Mouse (Mus musculus) limb, embryonic 14.5 days (tissue): ENCODE measurements around the gene Gnptab. TPM values are rescaled to one million over a fixed set of nuclear protein-coding genes. Genes with fewer than 3 reads are reported as not detected.

Experiments used
- ATAC-seq: fragments of 200-750 bp; cut with Nextera tagmentation; 2 replicates; pipeline ENCODE4 v1.8.0; 2017; ENCODE audit warnings: low read depth, moderate number of reproducible peaks, moderate TSS enrichment; ENCODE audit not compliant: low FRiP score
- DNase-seq: peaks from one replicate; pipeline ENCODE4 v3.0.0-alpha.2; 2015; ENCODE audit warnings: low spot score
- H3K27ac ChIP-seq: fragments of 300-500 bp; sonication (generic); replicated peaks from 2 replicates; pipeline ENCODE4 v1.5.1; 2014; ENCODE audit warnings: low read depth, mild to moderate bottlenecking, low read length, moderate library complexity, mixed read lengths
- H3K27me3 ChIP-seq: fragments of 300-500 bp; sonication (generic); 2 replicates; pipeline ENCODE4 v1.6.1; 2014; ENCODE audit warnings: low read length, mixed read lengths; ENCODE audit not compliant: control insufficient read depth, insufficient read depth
- H3K36me3 ChIP-seq: fragments of 300-500 bp; sonication (generic); 2 replicates; pipeline ENCODE4 v1.6.1; 2014; ENCODE audit warnings: mild to moderate bottlenecking, low read length, moderate library complexity, mixed read lengths; ENCODE audit not compliant: control insufficient read depth, insufficient read depth
- H3K4me1 ChIP-seq: fragments of 300-500 bp; sonication (generic); 2 replicates; pipeline ENCODE4 v1.6.1; 2014; ENCODE audit warnings: antibody characterized with exemption, low read length, mixed read lengths; ENCODE audit not compliant: control insufficient read depth, insufficient read depth
- H3K4me2 ChIP-seq: fragments of 300-500 bp; sonication (generic); replicated peaks from 2 replicates; pipeline ENCODE4 v1.6.1; 2014; ENCODE audit warnings: low read depth, mild to moderate bottlenecking, low read length, moderate library complexity; ENCODE audit not compliant: severe bottlenecking
- H3K4me3 ChIP-seq: fragments of 300-500 bp; sonication (generic); replicated peaks from 2 replicates; pipeline ENCODE4 v1.5.1; 2014; ENCODE audit warnings: low read length
- H3K9ac ChIP-seq: fragments of 300-500 bp; sonication (generic); 2 replicates; pipeline ENCODE4 v1.6.1; 2014; ENCODE audit warnings: mild to moderate bottlenecking, low read depth, low read length, moderate library complexity; ENCODE audit not compliant: severe bottlenecking
- H3K9me3 ChIP-seq: fragments of 300-500 bp; sonication (generic); 2 replicates; pipeline ENCODE4 v1.6.1; 2016; ENCODE audit warnings: low read length; ENCODE audit not compliant: control insufficient read depth
- POLR2A ChIP-seq: fragments of 200-500 bp; IDR thresholded peaks from 2 replicates; pipeline ENCODE4 v1.8.0; 2012; ENCODE audit warnings: inconsistent platforms, mild to moderate bottlenecking, moderate library complexity, borderline replicate concordance; ENCODE audit not compliant: insufficient read depth, insufficient read length; ENCODE audit errors: extremely low read depth
- WGBS: fragments of 180-500 bp; shearing (Covaris S2); extraction: QIAGEN DNeasy Blood & Tissue Kit; methylation state at CpG from one replicate; pipeline ENCODE4 v1.1.7; 2014; 5-methylcytosine and 5-hydroxymethylcytosine counted together
- polyA plus RNA-seq, 2 experiments: library from polyadenylated mRNA; depleted of rRNA in 1 of 2; stranded (reverse) in 1 of 2; unstranded in 1 of 2; fragments of >200 nt; fragmentation: Nextera tagmentation in 1 of 2; extraction: Ambion mirVana in 1 of 2; gene quantifications; 2 replicates each; pipeline versions ENCODE4 v1.2.1 to v1.2.3; 2012 to 2014

The Gnptab gene
- polyA plus RNA-seq, 2 experiments, result 8.9 to 19.7 TPM

- Histone ChIP-seq H3K9me3 (no peaks in the 10 kb centered on the region), H3K4me2 (no peak overlapping the region), H3K4me3 (no peak overlapping the region), H3K27ac (no peak overlapping the region), H3K27me3 (no peaks in the 10 kb centered on the region), H3K36me3 (no peaks in the 10 kb centered on the region), H3K9ac (no peak overlapping the region), H3K4me1 (peaks cover 14% of the 10 kb centered on the region)
- no peak for TF ChIP-seq POLR2A
- 84% methylated on average over 8 of the region's 8 CpGs for WGBS
- ATAC-seq (no peak), DNase-seq (no peak)
These were observed 113.7 kb downstream of the Gnptab start for GRCm38 (mm10) chr10:88492658-88493057.

GRCm38 (mm10) chr10:88494959-88495587 lies 116.1 kb downstream of the Gnptab start:
- ATAC-seq, result no peak
- no peak for TF ChIP-seq POLR2A
- H3K9ac ChIP-seq, result no peak overlapping the region
- H3K4me2 ChIP-seq, result no peak overlapping the region
- no peak for DNase-seq
- no peak overlapping the region for H3K27ac ChIP-seq
- no peaks in the 10 kb centered on the region for H3K9me3 ChIP-seq
- WGBS, result 76% methylated on average over 4 of the region's 4 CpGs
- no peak overlapping the region for H3K4me3 ChIP-seq
- H3K36me3 ChIP-seq, result no peaks in the 10 kb centered on the region
- H3K27me3 ChIP-seq, result no peaks in the 10 kb centered on the region
- peaks cover 14% of the 10 kb centered on the region for H3K4me1 ChIP-seq

Other genes with a start within 250 kb of the Gnptab start
- gene Parpbp, start 232.2 kb upstream of the Gnptab start, polyA plus RNA-seq (2012; rRNA removed), result 6.4 and 7.2 TPM in 2 replicates
- gene Parpbp, start 232.2 kb upstream of the Gnptab start, polyA plus RNA-seq (2014; fragmentation: Nextera tagmentation; extraction: Ambion mirVana), result 8.7 and 10.2 TPM in 2 replicates
- 42.4 and 45.4 TPM in 2 replicates for gene Nup37, start 232.1 kb upstream of the Gnptab start, polyA plus RNA-seq (2012; rRNA removed)
- gene Nup37, start 232.1 kb upstream of the Gnptab start, polyA plus RNA-seq (2014; fragmentation: Nextera tagmentation; extraction: Ambion mirVana), result 72.5 and 73.2 TPM in 2 replicates
- 22.3 and 27.4 TPM in 2 replicates for gene Washc3, start 178.0 kb upstream of the Gnptab start, polyA plus RNA-seq (2012; rRNA removed)
- 53.3 and 55.9 TPM in 2 replicates for gene Washc3, start 178.0 kb upstream of the Gnptab start, polyA plus RNA-seq (2014; fragmentation: Nextera tagmentation; extraction: Ambion mirVana)
- 2.2 TPM in 2 replicates for gene Dram1, start 52 bp upstream of the Gnptab start, polyA plus RNA-seq (2012; rRNA removed)
- gene Dram1, start 52 bp upstream of the Gnptab start, polyA plus RNA-seq (2014; fragmentation: Nextera tagmentation; extraction: Ambion mirVana), result 1.3 and 1.8 TPM in 2 replicates
- gene Sycp3, start 80.4 kb downstream of the Gnptab start, polyA plus RNA-seq (2012; rRNA removed), result 0.10 TPM in 1 of 2 replicates, not detected in the other
- gene Sycp3, start 80.4 kb downstream of the Gnptab start, polyA plus RNA-seq (2014; fragmentation: Nextera tagmentation; extraction: Ambion mirVana), result not detected in 2 replicates
- gene Chpt1, start 124.9 kb downstream of the Gnptab start, polyA plus RNA-seq (2012; rRNA removed), result 10.3 and 12.5 TPM in 2 replicates
- 34.3 and 35.9 TPM in 2 replicates for gene Chpt1, start 124.9 kb downstream of the Gnptab start, polyA plus RNA-seq (2014; fragmentation: Nextera tagmentation; extraction: Ambion mirVana)
- gene Mybpc1, start 226.0 kb downstream of the Gnptab start, polyA plus RNA-seq (2012; rRNA removed), result 45.6 and 73.6 TPM in 2 replicates
- 49.9 and 59.2 TPM in 2 replicates for gene Mybpc1, start 226.0 kb downstream of the Gnptab start, polyA plus RNA-seq (2014; fragmentation: Nextera tagmentation; extraction: Ambion mirVana)